Mouse (Mus musculus): Measurements from ENCODE around the gene Gm8857. TPM values are rescaled to one million over a fixed set of nuclear protein-coding genes. Genes with fewer than 3 reads are reported as not detected.
"Not testable (repeated sequence)": the region's sequence is repeated elsewhere in the genome, so short reads cannot be mapped to it uniquely, and the experiment has no call there.

Gm8857 gene
- polyA plus RNA-seq (2012): not detected in 2 replicates

GRCm38 (mm10) chr5:10947505-10947904 is at the start of gene Gm8857, which contains the start of gene Gm8871:
Gm8857 (plus strand) TSS chr5:10947807.
Gm8871 (plus strand) TSS chr5:10947805.
- not testable (repeated sequence) for TF ChIP-seq GATA1 (IDR thresholded peaks at IDR 0.05; ENCODE audit: low read length)

Other genes with a start within 250 kb of the Gm8857 start
- not detected in 2 replicates for gene Gm8871, start within 50 bp of the Gm8857 start, polyA plus RNA-seq (2012)
- gene Gm8879, start 179.8 kb downstream of the Gm8857 start, polyA plus RNA-seq (2012): not detected in 2 replicates
- not detected in 2 replicates for gene Gm5861, start 235.3 kb downstream of the Gm8857 start, polyA plus RNA-seq (2012)